Mouse (Mus musculus): ENCODE data around the gene Hist1h3h. TPM values are rescaled to one million over a fixed set of nuclear protein-coding genes. Genes with fewer than 3 reads are reported as not detected.
A peak's percentile ranks its signal among the peaks of the same experiment; 100 is the strongest.
"Not testable (repeated sequence)": the region's sequence is repeated elsewhere in the genome, so short reads cannot be mapped to it uniquely, and the experiment has no call there.

Hist1h3h gene
- polyA plus RNA-seq, 1 experiment from 2014 or later = 18.3 TPM

DNA sequence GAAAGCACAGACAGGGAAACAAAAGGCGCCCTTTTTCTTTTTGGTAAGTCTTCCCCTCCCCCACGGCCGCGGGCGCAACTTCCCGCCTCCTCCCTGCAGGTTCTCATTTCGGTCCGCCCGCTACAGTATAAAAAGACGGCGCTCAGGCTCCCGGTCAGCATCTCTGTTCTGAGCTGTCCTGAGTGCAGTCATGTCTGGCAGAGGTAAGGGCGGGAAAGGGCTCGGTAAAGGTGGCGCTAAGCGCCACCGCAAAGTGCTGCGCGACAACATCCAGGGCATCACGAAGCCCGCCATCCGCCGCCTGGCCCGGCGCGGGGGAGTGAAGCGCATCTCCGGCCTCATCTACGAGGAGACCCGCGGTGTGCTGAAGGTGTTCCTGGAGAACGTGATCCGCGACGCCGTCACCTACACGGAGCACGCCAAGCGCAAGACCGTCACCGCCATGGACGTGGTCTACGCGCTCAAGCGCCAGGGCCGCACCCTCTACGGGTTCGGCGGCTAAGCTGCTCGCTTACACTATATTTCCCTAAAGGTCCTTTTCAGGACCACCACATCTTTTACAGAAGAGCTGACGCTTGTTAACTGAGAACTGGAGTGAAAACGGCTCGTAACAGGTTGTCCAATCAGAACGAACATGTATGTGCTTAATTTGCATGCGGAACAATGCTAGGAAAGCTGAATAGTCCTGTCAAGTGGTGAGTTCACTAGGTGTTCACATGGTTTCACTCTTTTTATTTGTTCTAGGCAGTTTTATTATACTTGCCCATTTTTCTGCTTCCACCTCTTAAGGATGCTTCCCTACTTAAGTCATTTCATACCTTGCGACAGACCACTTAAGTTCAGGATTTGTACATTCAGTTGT is 17.7 kb downstream of the Hist1h3h start, which contains the start of gene Hist1h4j:
TSS of gene Hist1h4j (plus strand) at position 159 of the 862 bp plus-strand sequence.
- not testable (repeated sequence) for H3K9me3 ChIP-seq (replicated peaks); H3K4me1 ChIP-seq; H3K27me3 ChIP-seq; H3K36me3 ChIP-seq
- peak within 1 kb of the TSS; percentile 62 for H3K9ac ChIP-seq
- peak within 1 kb of the TSS; percentile 98 for H3K27ac ChIP-seq
- H3K4me3 ChIP-seq = peak within 1 kb of the TSS; percentile 42
- peak within 1 kb of the TSS; percentile 62 for H3K4me2 ChIP-seq (replicated peaks)
- under 1% methylated on average over 49 of the region's 56 CpGs for WGBS
- ATAC-seq (ENCODE audit: low FRiP score) = peak; percentile 93

DNA sequence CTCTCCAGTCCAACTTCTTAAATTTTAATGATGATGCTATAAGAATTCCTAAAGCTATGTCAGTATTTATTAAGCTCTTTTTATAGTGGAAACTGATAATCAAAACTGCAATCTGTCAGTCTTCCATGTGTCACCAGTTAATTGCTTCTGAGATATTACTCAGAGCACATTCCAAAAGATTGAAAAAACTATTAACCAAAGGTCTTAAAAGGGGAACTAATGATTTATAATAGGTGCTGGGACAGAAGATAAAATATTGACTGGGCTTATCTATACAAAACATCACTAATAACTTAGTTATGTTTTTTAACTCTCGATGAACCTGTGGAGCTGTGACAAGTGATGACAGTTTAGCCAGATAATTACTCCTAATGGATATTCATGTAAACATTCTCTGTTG is 27.5 kb downstream of the Hist1h3h start:
- Histone ChIP-seq H3K27ac (no peak overlapping the region), H3K4me2 (replicated peaks) (no peak overlapping the region), H3K9me3 (replicated peaks) (no peaks in the 10 kb centered on the region), H3K9ac (no peak overlapping the region), H3K4me1 (peaks cover 17% of the 10 kb centered on the region), H3K4me3 (no peak overlapping the region), H3K36me3 (no peaks in the 10 kb centered on the region), H3K27me3 (no peaks in the 10 kb centered on the region)
- no peak for ATAC-seq (ENCODE audit: low FRiP score)
- WGBS = 98% methylated on average over 1 of the region's 1 CpGs

DNA sequence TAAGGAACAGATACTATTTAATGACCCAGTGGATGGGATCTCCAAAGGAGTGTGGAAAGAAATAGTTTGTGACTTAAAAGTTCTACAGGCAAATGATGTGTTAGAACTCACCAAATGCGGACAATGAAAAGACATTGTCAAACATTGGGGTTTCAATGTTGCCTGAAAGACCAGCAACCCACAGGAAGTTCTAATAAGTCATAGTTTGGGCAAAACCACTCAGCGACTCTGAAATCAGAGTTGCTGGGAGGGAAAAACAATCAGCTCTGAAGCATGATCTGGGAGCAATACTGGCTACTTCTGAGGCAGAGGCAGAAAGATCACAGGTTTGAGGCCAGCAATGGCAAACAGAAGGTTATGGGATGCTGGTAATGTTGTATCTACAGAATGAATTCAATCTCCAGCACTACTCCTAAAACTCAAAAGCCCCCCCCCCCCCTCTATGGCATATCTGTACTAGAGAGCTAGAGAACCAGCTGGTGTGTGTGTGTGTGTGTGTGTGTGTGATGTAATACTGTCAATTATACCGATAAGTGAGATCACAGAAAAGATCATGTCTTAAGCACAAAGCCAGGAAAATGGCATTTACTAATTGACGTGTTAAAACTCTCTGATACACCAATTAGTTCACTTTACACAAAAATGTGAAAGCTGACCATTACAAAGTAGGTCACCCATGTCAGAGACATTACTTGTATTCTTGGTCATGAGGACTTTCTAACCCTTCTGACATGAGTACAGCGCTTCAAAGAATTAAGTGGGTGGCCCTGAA is 32.1 kb downstream of the Hist1h3h start:
- WGBS = 7% methylated on average over 5 of the region's 5 CpGs
- H3K4me3 ChIP-seq = peak overlapping the region; percentile 51

DNA sequence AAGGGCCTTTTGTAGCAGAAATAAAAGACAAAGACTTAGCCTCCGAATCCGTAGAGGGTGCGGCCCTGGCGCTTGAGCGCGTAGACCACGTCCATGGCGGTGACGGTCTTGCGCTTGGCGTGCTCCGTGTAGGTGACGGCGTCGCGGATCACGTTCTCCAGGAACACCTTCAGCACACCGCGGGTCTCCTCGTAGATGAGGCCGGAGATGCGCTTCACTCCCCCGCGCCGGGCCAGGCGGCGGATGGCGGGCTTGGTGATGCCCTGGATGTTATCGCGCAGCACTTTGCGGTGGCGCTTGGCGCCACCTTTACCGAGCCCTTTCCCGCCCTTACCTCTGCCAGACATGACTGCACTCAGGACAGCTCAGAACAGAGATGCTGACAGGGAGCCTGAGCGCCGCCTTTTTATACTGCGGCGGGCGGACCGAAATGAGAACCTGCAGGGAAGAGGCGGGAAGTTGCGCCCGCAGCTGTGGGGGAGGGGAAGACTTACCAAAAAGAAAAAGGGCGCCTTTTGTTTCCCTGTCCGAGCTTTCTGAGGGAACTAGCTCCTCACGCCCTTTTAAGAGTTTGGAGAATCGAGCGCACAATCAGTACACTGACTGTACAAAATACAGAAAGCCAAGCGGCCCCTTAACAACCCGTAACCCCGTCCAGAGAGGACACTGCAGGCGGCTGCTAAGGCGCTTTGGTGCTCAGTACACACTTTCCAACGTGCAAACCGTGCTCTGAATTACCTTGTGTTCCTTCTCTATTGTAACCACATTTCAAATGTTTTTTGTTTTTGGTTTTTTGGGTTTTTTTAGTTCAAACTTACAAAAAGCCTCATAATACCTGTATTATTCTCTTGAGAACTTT is 32.9 kb downstream of the Hist1h3h start, which contains the start of gene Hist1h4k:
TSS of gene Hist1h4k (minus strand) at position 347 of the 859 bp plus-strand sequence.
- H3K4me3 ChIP-seq = peak within 1 kb of the TSS; percentile 51
- H3K27me3 ChIP-seq; H3K9me3 ChIP-seq (replicated peaks); H3K36me3 ChIP-seq: not testable (repeated sequence)
- ATAC-seq (ENCODE audit: low FRiP score) = peak; percentile 90
- H3K9ac ChIP-seq = peak within 1 kb of the TSS; percentile 67
- H3K27ac ChIP-seq = peak within 1 kb of the TSS; percentile 93
- H3K4me1 ChIP-seq = peaks cover 34% of the 10 kb centered on the region
- WGBS = under 1% methylated on average over 52 of the region's 56 CpGs
- peak within 1 kb of the TSS; percentile 87 for H3K4me2 ChIP-seq (replicated peaks)

More for the DNA sequence above, 32.1 kb downstream of the Hist1h3h start:
- Histone ChIP-seq H3K4me1 (peaks cover 30% of the 10 kb centered on the region), H3K36me3 (no peaks in the 10 kb centered on the region), H3K4me2 (replicated peaks) (peak overlapping the region; percentile 87), H3K27me3 (no peaks in the 10 kb centered on the region), H3K9ac (peak overlapping the region; percentile 67), H3K9me3 (replicated peaks) (no peaks in the 10 kb centered on the region), H3K27ac (peak overlapping the region; percentile 93)
- ATAC-seq (ENCODE audit: low FRiP score) = no peak

DNA sequence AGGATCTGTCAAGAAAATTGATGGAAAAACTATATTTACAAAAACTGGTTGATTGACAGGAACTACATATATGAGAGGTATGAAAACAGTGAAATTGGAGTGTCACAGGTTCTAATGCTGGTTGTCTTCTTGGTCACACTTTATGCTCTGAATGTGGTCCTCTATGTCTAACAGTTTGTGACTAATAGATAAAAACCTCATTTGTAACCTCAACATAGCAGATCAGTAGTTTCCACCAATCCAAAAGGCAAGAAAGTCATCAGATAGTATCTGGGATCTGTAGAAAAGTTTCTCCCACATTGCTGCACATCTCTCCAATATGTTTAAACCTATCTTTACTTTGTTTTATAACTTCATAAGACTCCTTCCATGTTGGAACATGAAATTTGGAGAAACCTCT is 34.0 kb downstream of the Hist1h3h start:
- Histone ChIP-seq H3K9me3 (replicated peaks) (no peaks in the 10 kb centered on the region), H3K4me1 (peaks cover 34% of the 10 kb centered on the region)

DNA sequence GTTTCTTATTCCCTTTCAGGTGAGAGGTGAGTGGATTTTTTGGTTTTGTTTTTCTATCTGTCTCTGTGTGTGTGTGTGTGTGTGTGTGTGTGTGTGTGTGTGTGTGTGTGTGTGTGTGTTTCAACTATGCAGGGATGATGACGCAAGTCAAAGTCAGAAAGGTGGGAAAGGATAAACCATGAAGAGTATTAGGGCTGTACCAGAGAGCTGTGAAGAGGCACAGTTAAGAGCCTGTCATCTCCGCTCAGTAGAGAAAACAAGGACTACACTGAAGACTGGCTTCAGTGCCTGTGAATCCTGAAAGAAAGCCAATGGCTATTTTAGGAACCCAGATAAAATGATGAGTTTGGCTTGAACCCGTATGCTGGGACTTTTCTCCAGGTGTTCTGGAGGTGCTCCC is 34.4 kb downstream of the Hist1h3h start:
- Histone ChIP-seq H3K27me3 (no peaks in the 10 kb centered on the region), H3K36me3 (no peaks in the 10 kb centered on the region), H3K4me1 (peaks cover 34% of the 10 kb centered on the region), H3K9ac (no peak overlapping the region), H3K27ac (no peak overlapping the region), H3K9me3 (replicated peaks) (no peaks in the 10 kb centered on the region), H3K4me2 (replicated peaks) (peak overlapping the region; percentile 71; the same call in 1 of the 2 replicates), H3K4me3 (no peak overlapping the region)
- no peak for ATAC-seq (ENCODE audit: low FRiP score)
- WGBS = 76% methylated on average over 3 of the region's 3 CpGs

More for the DNA sequence above, 34.0 kb downstream of the Hist1h3h start:
- no peak overlapping the region for H3K4me2 ChIP-seq (replicated peaks)
- no peak for ATAC-seq (ENCODE audit: low FRiP score)
- 0 out of 2 replicates have a peak overlapping the region, but pooled peaks have one; percentile 23 for H3K27ac ChIP-seq
- no peak overlapping the region for H3K4me3 ChIP-seq
- H3K36me3 ChIP-seq = no peaks in the 10 kb centered on the region
- H3K9ac ChIP-seq = no peak overlapping the region
- no peaks in the 10 kb centered on the region for H3K27me3 ChIP-seq

DNA sequence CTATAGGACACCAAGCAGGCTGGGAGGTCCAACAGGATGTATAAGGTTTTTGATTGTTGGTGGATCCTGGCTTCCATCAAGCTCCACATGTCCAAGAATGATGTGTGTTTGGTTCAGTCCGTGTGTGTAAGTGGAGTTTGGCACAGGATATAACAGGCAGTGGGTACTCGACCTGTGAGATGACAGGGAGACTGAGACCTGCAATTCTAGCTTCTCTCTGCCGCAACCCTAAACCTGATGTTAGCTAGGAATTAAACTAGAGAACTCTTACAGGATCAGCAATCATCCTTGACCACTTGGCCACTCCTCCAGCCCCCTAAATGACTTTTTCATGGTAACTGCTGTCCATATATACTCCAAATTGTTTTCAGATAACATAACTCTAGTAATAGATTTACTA is 34.9 kb downstream of the Hist1h3h start:
- Histone ChIP-seq H3K36me3 (no peaks in the 10 kb centered on the region), H3K27me3 (no peaks in the 10 kb centered on the region), H3K9me3 (replicated peaks) (no peaks in the 10 kb centered on the region), H3K4me3 (no peak overlapping the region), H3K4me2 (replicated peaks) (peak overlapping the region; percentile 71), H3K27ac (peak overlapping the region; percentile 40; the same call in 1 of the 2 replicates), H3K9ac (no peak overlapping the region), H3K4me1 (peaks cover 30% of the 10 kb centered on the region)
- no peak for ATAC-seq (ENCODE audit: low FRiP score)
- 44% methylated on average over 3 of the region's 3 CpGs for WGBS

DNA sequence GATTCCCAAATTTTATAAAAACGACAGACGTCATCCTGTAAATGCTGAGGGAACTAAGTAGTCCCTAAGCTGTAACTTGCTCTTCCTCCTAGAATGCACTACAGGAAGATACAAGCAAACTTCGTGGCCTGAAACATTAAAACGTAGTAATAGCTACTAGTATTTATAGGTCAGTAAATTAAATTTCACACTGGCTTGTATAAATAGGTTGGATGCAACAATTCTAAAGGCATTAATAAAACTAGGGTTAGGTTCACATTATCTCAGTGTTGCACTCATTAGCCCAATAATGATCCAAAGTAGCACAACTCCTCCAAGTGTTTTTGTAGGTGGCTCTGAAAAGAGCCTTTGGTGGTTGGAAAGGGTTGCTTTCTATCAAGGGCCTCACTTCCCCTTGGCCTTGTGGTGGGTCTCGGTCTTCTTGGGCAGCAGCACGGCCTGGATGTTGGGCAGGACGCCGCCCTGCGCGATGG is 35.6 kb downstream of the Hist1h3h start:
- Histone ChIP-seq H3K27me3 (no peaks in the 10 kb centered on the region), H3K36me3 (no peaks in the 10 kb centered on the region), H3K4me1 (peaks cover 27% of the 10 kb centered on the region), H3K9me3 (replicated peaks) (no peaks in the 10 kb centered on the region), H3K27ac (peak overlapping the region; percentile 93), H3K4me3 (peak overlapping the region; percentile 44), H3K4me2 (replicated peaks) (peak overlapping the region; percentile 71), H3K9ac (peak overlapping the region; percentile 61)
- WGBS = 2% methylated on average over 10 of the region's 10 CpGs
- no peak for ATAC-seq (ENCODE audit: low FRiP score)

DNA sequence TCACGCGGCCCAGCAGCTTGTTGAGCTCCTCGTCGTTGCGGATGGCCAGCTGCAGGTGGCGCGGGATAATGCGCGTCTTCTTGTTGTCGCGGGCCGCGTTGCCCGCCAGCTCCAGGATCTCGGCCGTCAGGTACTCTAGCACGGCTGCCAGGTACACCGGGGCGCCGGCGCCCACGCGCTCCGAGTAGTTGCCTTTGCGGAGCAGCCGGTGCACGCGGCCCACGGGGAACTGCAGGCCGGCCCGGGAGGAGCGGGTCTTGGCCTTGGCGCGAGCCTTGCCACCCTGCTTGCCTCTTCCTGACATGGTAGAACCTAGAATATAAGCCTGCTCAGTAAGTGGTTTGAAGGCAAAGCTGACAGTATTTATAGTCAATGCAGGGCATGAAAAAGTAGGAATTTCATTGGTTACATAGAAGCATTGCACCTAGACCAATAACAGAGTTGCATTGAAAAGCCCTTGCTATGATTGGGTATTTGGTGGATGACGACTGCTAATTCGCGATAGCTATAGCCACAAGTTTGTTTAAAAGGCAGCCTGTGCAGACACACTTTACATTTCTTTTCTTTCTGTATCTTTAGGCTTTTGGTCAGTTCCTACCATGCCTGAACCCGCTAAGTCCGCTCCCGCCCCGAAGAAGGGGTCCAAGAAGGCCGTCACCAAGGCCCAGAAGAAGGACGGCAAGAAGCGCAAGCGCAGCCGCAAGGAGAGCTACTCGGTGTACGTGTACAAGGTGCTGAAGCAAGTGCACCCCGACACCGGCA is 36.2 kb downstream of the Hist1h3h start, which contains the start of the genes Hist1h2ak and Hist1h2bn:
TSS of gene Hist1h2ak (minus strand) at position 304 of the 762 bp plus-strand sequence.
TSS of gene Hist1h2bn (plus strand) at position 600 of the 762 bp plus-strand sequence.
- WGBS = under 1% methylated on average over 48 of the region's 50 CpGs
- H3K9me3 ChIP-seq (replicated peaks); H3K27me3 ChIP-seq; H3K36me3 ChIP-seq: not testable (repeated sequence)
- peaks cover 24% of the 10 kb centered on the region for H3K4me1 ChIP-seq
- peak within 1 kb of the TSS; percentile 93 for H3K27ac ChIP-seq
- ATAC-seq (ENCODE audit: low FRiP score) = peak; percentile 94
- peak within 1 kb of the TSS; percentile 68 for H3K9ac ChIP-seq
- peak within 1 kb of the TSS; percentile 71 for H3K4me2 ChIP-seq (replicated peaks)
- peak within 1 kb of the TSS; percentile 44 for H3K4me3 ChIP-seq

DNA sequence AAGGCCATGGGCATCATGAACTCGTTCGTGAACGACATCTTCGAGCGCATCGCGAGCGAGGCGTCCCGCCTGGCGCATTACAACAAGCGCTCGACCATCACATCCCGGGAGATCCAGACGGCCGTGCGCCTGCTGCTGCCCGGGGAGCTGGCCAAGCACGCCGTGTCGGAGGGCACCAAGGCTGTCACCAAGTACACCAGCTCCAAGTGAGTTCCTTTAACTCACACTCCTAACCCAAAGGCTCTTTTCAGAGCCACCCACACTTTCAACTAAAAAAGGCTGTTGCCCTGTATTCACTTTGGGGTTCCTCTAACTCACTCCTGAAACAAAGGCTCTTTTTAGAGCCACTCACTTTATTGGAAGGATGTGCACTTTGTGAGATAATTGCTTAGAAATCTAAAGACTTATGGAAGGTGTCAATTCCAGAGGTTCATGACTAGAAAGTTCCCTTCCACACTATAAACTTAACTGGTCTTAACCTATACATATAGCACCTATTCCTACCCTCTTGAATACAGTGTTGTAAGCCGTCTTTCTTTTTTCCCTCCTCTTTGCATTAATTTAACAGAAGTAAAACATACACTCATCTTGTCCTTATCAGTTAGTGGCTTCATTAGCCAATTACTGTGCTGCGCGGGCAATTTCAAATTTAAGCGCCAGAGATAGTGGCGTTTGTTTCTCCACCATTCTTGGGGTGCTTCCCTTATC is 37.0 kb downstream of the Hist1h3h start:
- WGBS = under 1% methylated on average over 13 of the region's 26 CpGs
- Histone ChIP-seq H3K27ac (peak overlapping the region; percentile 93), H3K4me3 (peak overlapping the region; percentile 44), H3K4me2 (replicated peaks) (peak overlapping the region; percentile 71), H3K9ac (peak overlapping the region; percentile 68), H3K4me1 (peaks cover 19% of the 10 kb centered on the region)
- peak; percentile 14 for ATAC-seq (ENCODE audit: low FRiP score)
- not testable (repeated sequence) for H3K9me3 ChIP-seq (replicated peaks); H3K36me3 ChIP-seq; H3K27me3 ChIP-seq
